Mouse (Mus musculus): ENCODE measurements around the gene Parg. TPM values are rescaled to one million over a fixed set of nuclear protein-coding genes. Genes with fewer than 3 reads are reported as not detected.
"Not testable (repeated sequence)": the region's sequence is repeated elsewhere in the genome, so short reads cannot be mapped to it uniquely, and the experiment has no call there.

Gene Parg
- total RNA-seq, 2 experiments from 2014 or later, result 17.0 to 18.5 TPM

DNA sequence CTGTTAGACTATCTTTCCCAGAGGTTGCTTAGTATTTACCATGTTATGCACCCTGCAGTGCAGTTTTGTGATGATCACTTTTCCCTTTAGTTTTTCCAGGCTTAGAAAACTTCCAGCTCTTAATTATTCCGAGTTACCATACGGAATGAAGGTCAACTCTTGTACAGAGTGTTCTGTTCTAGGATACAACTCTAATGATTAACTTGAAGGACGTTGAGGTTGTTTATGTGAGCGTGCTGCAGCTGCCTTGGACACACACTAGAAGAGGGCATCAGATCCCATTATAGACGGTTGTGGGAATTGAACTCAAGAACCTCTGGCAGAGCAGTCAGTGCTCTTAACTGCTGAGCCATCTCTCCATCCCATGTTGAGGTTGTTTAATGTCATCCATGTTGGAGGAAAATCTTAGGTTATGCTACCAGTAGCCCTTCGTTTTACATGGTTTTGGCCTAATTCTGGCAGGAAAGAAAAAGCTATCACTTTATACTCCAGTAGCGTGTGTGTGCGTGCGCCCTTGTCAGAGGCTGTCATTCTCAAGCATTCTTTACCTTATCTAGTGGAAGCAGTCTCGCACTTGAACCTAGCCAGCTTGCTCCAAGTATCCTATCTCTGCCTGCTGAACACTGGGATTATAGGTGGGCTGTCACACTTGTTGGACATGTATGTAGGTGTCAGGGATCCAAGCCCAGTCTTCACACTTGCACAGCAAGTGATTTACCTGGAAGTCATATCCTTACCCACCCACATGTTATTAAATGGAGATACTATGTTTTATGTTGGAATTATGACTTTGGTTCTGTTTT is 22.2 kb upstream of the Parg start:
- DNase-seq, result no peak

GRCm38 (mm10) chr14:32180861-32181260 is 20.9 kb upstream of the Parg start:
- no peak for DNase-seq

DNA sequence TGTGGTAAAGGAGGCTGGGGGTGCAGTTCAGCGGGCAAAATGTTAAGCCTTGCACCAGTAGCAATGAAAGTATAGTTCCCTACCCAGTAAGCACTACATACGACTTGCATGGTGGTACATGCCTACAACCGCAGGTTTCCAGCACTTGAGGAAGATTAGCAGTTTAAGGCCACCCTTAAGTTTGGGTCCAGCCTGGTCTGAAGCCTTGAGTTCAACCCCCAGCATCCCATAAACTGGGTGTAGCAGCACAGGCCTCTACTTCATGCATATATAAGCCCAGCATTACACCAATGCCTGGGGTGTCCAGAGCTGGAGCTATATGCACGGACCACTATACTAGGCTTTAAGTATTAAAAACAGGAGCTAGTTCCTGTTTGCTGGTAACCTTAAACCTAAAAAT is 17.9 kb upstream of the Parg start:
- no peak for DNase-seq

- DNase-seq, result no peak
Observed at GRCm38 (mm10) chr14:32190627-32191391, 10.9 kb upstream of the Parg start.

- DNase-seq, result no peak
Observed at GRCm38 (mm10) chr14:32191926-32192325, 9.8 kb upstream of the Parg start.

DNA sequence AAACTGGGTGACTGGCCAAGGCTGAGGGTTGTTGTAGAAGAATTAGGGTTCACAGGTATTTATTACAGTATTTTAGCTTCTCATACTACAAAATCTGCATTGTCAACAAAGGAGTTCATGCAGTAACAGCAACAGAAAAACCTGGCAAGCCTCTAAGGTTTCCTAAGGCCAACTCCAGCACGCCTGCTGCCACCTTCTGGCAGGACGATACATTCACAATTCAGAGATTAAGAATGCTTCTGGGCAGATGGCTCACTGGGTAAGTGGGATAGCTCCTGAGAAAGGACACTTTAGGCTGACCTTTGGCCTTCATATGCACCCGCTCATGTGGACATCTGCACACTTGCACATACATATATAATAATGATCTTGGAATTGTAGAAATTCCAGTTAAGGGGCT is 9.3 kb upstream of the Parg start:
- peak; percentile 56 to 74 for DNase-seq

DNA sequence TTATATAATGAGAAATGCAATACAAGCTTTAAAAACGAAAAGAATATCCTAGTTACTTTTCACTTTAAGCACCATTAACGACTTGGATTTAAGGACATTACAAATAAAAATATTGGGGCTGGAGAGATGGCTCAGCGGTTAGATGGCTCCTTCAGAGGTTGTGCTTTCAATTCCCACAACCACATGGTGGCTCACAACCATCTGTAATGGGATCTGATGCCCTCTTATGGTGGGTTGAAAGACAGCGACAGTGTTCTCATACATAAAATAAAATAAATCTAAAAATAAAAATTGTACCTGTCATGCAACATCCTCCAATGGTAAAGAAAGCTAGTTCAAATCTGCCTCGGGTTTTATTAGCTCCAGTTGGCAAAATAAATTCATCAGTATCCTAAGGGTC is 8.2 kb upstream of the Parg start:
- DNase-seq, result not testable (repeated sequence)

DNA sequence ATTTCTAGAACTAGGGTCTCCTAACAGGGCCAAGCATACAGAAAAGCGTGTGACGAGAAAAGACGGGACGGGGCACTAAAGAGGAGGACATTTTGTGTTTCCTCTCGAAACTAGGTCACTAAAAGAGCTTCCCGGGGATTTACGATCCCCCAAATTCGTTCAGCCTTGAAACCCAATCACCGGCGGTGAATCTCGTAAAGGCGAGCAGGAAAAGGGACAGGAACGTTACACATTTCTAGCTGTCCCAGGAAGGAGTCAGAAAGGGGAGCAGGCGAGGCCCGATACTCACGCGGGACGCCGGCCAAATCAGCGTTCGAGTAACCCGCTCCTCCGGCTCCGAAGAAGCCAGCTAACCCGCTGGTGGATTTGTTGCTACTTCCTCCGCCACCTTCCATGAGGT is 395 bp upstream of the Parg start:
- DNase-seq, result no peak

DNA sequence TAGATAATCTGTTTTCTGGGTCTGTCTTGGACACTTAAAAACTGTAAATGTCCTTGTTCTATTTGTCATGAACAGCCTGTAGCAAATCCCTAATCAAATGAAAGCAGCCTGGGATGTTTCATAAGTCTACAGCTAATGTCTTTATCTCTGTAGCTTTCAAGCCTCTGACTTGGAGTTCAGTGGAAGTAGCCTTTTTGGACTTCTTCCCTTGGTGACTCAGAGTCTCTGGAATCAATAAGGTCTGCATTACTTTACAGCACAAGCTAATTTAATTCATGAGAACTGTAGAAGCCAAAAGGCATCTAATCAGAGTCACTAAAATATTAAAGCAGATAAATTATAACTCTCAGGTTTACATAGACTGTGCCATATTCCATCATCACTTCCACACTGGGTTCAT is 24.9 kb downstream of the Parg start:
- peak in 1 of 2 experiments; percentile 15 for DNase-seq

DNA sequence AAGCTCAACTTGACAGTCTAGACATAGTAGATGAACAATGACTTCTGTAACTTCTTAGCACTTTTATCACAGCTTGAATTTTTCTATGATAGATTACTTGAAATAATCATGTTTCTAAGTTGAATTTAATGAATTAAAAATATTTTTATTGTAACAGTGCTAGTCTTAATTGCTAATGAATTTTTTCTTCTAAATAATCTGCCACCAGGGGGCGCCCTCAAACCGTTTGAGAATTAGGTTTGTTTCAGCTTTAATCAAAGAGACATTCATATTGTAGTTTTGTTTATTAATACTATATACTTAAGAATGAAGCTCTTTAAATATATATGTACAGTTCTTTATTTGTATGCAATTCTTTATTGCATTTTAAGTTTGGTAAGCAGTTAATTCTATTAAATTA is 27.2 kb downstream of the Parg start:
- DNase-seq, result peak; percentile 16 to 84

- no peak for DNase-seq
Observed at GRCm38 (mm10) chr14:32242401-32242800, 40.7 kb downstream of the Parg start.

DNA sequence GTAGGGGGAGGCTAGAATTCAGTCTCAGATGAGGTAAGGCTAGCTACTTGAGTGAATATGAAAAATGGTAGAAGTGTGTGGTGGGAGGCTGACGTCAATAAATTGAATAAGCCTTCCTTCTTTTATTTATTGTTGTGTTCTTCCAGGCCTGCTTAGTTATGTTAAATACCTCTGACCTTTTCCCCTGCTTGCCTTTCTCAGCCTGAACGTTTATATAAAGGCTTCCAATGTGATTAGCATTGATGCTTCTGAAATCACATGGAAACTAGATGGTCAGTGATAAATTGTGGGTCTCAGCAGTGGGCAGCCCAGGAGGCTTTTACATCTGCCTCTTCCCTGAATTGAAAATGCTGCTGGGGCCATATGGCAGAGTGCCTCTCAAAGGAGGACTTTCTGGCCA is 44.3 kb downstream of the Parg start:
- no peak for DNase-seq

DNA sequence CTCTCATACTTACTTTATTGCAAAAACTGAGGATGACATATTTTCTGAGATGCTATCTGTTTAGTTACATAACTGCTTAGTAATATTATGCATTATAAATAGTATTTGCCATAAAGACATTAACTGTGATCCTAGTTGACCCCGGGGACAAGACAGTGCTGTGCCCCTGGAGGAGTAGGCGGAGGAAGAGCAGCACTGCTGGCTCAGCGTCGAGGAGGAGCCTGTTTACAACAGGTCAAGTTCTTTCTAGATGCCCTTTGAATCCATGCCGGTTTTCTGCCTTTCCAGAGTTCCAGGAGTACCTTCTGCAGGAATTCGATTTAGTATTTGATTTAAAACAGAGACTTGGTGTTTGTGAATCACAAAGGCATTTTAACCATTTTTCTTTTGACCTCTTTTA is 47.9 kb downstream of the Parg start:
- DNase-seq, result no peak

DNA sequence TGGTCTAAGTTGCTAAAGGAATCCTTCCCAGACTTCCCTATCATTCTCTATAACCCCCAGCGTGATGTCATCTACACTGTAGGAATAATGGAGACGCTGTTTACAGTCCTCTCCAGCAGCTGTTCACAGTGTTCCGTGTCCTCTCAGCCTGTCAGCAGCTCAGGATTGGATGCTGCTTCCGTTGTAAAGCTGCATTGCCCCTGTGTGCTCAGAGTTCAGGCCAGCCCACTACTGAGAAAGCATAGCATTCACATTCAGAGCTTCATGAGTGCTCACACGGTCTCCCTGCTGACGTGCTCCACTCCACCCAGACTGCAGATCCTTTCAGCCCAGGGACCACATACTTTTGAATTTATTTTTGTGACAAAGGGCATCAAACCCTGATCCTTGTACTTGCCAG is 59.1 kb downstream of the Parg start:
- DNase-seq, result no peak

- DNase-seq, result no peak
Observed at GRCm38 (mm10) chr14:32261741-32262140, 60.0 kb downstream of the Parg start.

GRCm38 (mm10) chr14:32268999-32269398 is 67.2 kb downstream of the Parg start:
- no peak for DNase-seq

GRCm38 (mm10) chr14:32269589-32269988 is 67.8 kb downstream of the Parg start:
- DNase-seq, result no peak

- no peak for DNase-seq
Observed at GRCm38 (mm10) chr14:32301622-32302021, 99.9 kb downstream of the Parg start.

- DNase-seq, result no peak
Observed at GRCm38 (mm10) chr14:32302423-32302822, 100.7 kb downstream of the Parg start.

DNA sequence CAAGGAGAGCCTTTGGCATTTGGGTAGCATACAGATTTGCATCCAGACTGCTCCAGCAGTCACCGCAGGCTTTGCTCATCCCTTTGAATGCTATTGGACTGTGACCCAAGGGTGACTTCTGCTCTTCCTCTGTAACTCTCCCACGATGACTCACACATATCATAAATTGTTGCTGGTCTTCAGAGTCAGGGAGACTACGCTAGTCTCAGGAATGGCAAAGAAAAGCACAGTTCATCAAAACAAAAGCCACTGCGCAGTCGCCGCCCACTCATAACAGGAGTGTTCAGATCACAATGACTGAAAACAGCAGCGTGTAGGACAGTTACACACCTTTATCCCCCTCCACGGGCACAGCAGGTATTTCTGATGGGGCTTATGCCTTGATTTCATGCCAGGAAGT is 103.2 kb downstream of the Parg start:
- no peak for DNase-seq

DNA sequence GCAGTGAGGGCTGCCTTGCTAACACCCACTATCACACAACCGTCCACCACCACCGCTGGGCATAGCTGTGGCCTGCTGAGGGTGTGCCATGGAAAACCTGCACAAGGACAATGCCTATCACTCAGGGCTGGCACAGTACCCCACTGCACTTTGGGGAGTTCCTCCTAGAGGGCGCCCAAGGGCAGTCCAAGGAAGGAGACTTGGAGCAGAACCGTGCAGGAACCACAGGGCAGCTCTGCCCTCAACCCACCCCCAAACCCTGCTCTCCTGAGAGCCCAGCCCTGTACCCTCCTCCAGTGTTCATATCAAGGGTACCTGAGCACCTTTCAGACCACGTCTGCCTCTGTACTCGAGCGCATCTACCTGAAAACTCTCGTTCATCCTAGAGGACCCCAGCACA is 108.1 kb downstream of the Parg start:
- peak; percentile 36 to 62 for DNase-seq

GRCm38 (mm10) chr14:32311381-32312035 is 109.8 kb downstream of the Parg start:
- no peak for DNase-seq

GRCm38 (mm10) chr14:32317822-32318221 is 116.1 kb downstream of the Parg start:
- no peak for DNase-seq
